Mouse (Mus musculus): ENCODE measurements at regions not wholly inside any gene's neighbourhood (a gene's known extent, or its start where the extent isn't known, plus 50 kb on each side); places are given as distances from the start of the nearest gene placed in this dataset.
A peak's percentile ranks its signal among the peaks of the same experiment; 100 is the strongest.

- no peak for DNase-seq (ENCODE audit: low spot score in 2 of 2)
Measured at GRCm38 (mm10) chr14:24827381-24828031, 340.6 kb downstream of the Rps24 start.

- no peak for DNase-seq (ENCODE audit: low spot score in 2 of 2)
Measured at GRCm38 (mm10) chr14:24829001-24829400, 342.1 kb downstream of the Rps24 start.

GRCm38 (mm10) chr14:24833211-24833610 is 346.3 kb downstream of the Rps24 start:
- DNase-seq (ENCODE audit: low spot score in 2 of 2), result no peak

- DNase-seq (ENCODE audit: low spot score in 2 of 2), result no peak
Measured at GRCm38 (mm10) chr14:24838219-24838618, 351.3 kb downstream of the Rps24 start.

GRCm38 (mm10) chr14:24839056-24839455 is 352.1 kb downstream of the Rps24 start:
- DNase-seq (ENCODE audit: low spot score in 2 of 2), result no peak

- DNase-seq (ENCODE audit: low spot score in 2 of 2), result peak; percentile 74 to 80
Measured at GRCm38 (mm10) chr14:24841715-24842496, 355.0 kb downstream of the Rps24 start.

- no peak for DNase-seq (ENCODE audit: low spot score in 2 of 2)
Measured at GRCm38 (mm10) chr14:24843626-24844025, 356.7 kb downstream of the Rps24 start.

GRCm38 (mm10) chr14:24850491-24850890 is 363.6 kb downstream of the Rps24 start:
- DNase-seq (ENCODE audit: low spot score in 2 of 2), result no peak

GRCm38 (mm10) chr14:24854459-24854858 is 367.5 kb downstream of the Rps24 start:
- no peak for DNase-seq (ENCODE audit: low spot score in 2 of 2)

GRCm38 (mm10) chr14:24862171-24862570 is 375.2 kb downstream of the Rps24 start:
- no peak for DNase-seq (ENCODE audit: low spot score in 2 of 2)

GRCm38 (mm10) chr14:24862661-24863060 is 375.7 kb downstream of the Rps24 start:
- DNase-seq (ENCODE audit: low spot score in 2 of 2), result peak in 1 of 2 experiments; percentile 0

- peak in 1 of 2 experiments; percentile 2 for DNase-seq (ENCODE audit: low spot score in 2 of 2)
Measured at GRCm38 (mm10) chr14:24863116-24863515, 376.2 kb downstream of the Rps24 start.

GRCm38 (mm10) chr14:24865579-24866230 is 378.8 kb downstream of the Rps24 start:
- peak in 1 of 2 experiments; percentile 58 for DNase-seq (ENCODE audit: low spot score in 2 of 2)

GRCm38 (mm10) chr14:24867816-24868215 is 380.9 kb downstream of the Rps24 start:
- no peak for DNase-seq (ENCODE audit: low spot score in 2 of 2)

- DNase-seq (ENCODE audit: low spot score in 2 of 2), result no peak
Measured at GRCm38 (mm10) chr14:24868756-24869155, 381.8 kb downstream of the Rps24 start.

GRCm38 (mm10) chr14:24870246-24870645 is 383.3 kb downstream of the Rps24 start:
- DNase-seq (ENCODE audit: low spot score in 2 of 2), result no peak

- DNase-seq (ENCODE audit: low spot score in 2 of 2), result no peak
Measured at GRCm38 (mm10) chr14:24871392-24871998, 384.6 kb downstream of the Rps24 start.

- no peak for DNase-seq (ENCODE audit: low spot score in 2 of 2)
Measured at GRCm38 (mm10) chr14:24872931-24873330, 386.0 kb downstream of the Rps24 start.

GRCm38 (mm10) chr14:24873406-24873805 is 386.5 kb downstream of the Rps24 start:
- no peak for DNase-seq (ENCODE audit: low spot score in 2 of 2)

- no peak for DNase-seq (ENCODE audit: low spot score in 2 of 2)
Measured at GRCm38 (mm10) chr14:24874426-24875155, 387.7 kb downstream of the Rps24 start.

GRCm38 (mm10) chr14:24875156-24875545 is 388.2 kb downstream of the Rps24 start:
- DNase-seq (ENCODE audit: low spot score in 2 of 2), result peak; percentile 50 to 64
